Mouse (Mus musculus) kidney, embryonic 14.5 days (tissue): ENCODE measurements around the gene Parp12. TPM values are rescaled to one million over a fixed set of nuclear protein-coding genes. Genes with fewer than 3 reads are reported as not detected.

Experiments
- ATAC-seq: fragments of 200-750 bp; cut with Nextera tagmentation; 2 replicates; pipeline ENCODE4 v1.8.0; 2017; ENCODE audit warnings: moderate number of reproducible peaks, mild to moderate bottlenecking, moderate TSS enrichment, moderate library complexity; ENCODE audit not compliant: low FRiP score, low TSS enrichment
- H3K27ac ChIP-seq: fragments of 300-500 bp; sonication (generic); 2 replicates; pipeline ENCODE4 v1.5.1; 2014; ENCODE audit warnings: low read depth, mild to moderate bottlenecking, low read length, moderate library complexity, mixed read lengths
- H3K27me3 ChIP-seq: fragments of 300-500 bp; sonication (generic); 2 replicates; pipeline ENCODE4 v1.6.1; 2014; ENCODE audit warnings: mild to moderate bottlenecking, low read length; ENCODE audit not compliant: control insufficient read depth, insufficient read depth
- H3K36me3 ChIP-seq: fragments of 300-500 bp; sonication (generic); 2 replicates; pipeline ENCODE4 v1.6.1; 2014; ENCODE audit warnings: low read length, mixed read lengths; ENCODE audit not compliant: control insufficient read depth, insufficient read depth
- H3K4me1 ChIP-seq: fragments of 300-500 bp; sonication (generic); 2 replicates; pipeline ENCODE4 v1.6.1; 2014; ENCODE audit warnings: low read length, mixed read lengths; ENCODE audit not compliant: control insufficient read depth, insufficient read depth
- H3K4me2 ChIP-seq: fragments of 300-500 bp; sonication (generic); replicated peaks from 2 replicates; pipeline ENCODE4 v1.6.1; 2014; ENCODE audit warnings: low read depth, mild to moderate bottlenecking, low read length
- H3K4me3 ChIP-seq: fragments of 300-500 bp; sonication (generic); 2 replicates; pipeline ENCODE4 v1.5.1; 2014; ENCODE audit warnings: mild to moderate bottlenecking, low read length
- H3K9ac ChIP-seq: fragments of 300-500 bp; sonication (generic); 2 replicates; pipeline ENCODE4 v1.6.1; 2014; ENCODE audit warnings: low read depth, mild to moderate bottlenecking, low read length, moderate library complexity
- H3K9me3 ChIP-seq: fragments of 300-500 bp; sonication (generic); 2 replicates; pipeline ENCODE4 v1.6.1; 2016; ENCODE audit warnings: low read length; ENCODE audit not compliant: control insufficient read depth
- WGBS: fragments of 180-500 bp; shearing (Covaris S2); extraction: QIAGEN DNeasy Blood & Tissue Kit; methylation state at CpG from one replicate; pipeline ENCODE4 v1.1.7; 2014; 5-methylcytosine and 5-hydroxymethylcytosine counted together
- polyA plus RNA-seq: library from polyadenylated mRNA; unstranded; fragments of >200 nt; fragmentation: Nextera tagmentation; extraction: Ambion mirVana; gene quantifications from 2 replicates; pipeline ENCODE4 v1.2.1, GENCODE M21; 2014

Gene Parp12
- polyA plus RNA-seq, 1 experiment from 2014 or later = 7.4 TPM

DNA sequence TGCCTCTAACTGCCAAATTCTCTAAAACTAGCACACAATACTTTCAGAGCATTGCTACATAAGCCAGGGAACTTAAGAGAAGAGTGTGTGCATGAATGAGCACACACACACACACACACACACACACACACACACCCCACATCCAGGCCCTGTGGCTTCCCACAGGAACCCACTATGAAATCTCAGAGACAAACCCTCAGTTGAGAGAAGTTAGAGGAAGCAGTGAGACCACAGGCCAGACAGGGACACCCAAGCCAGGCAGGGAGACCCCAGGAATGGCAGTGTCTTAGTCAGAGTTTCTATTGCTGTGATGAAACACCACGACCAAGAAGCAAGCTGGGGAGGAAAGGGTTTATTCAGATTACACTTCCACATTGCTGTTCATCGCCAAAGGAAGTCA lies 54.6 kb downstream of the Parp12 start:
- ATAC-seq = no peak
- peaks cover 21% of the 10 kb centered on the region for H3K4me1 ChIP-seq
- no peak overlapping the region for H3K4me2 ChIP-seq
- 51% methylated on average over 2 of the region's 2 CpGs for WGBS
- no peaks in the 10 kb centered on the region for H3K27me3 ChIP-seq
- no peak overlapping the region for H3K27ac ChIP-seq
- H3K9ac ChIP-seq = no peak overlapping the region
- no peaks in the 10 kb centered on the region for H3K9me3 ChIP-seq
- no peak overlapping the region for H3K4me3 ChIP-seq
- no peaks in the 10 kb centered on the region for H3K36me3 ChIP-seq

DNA sequence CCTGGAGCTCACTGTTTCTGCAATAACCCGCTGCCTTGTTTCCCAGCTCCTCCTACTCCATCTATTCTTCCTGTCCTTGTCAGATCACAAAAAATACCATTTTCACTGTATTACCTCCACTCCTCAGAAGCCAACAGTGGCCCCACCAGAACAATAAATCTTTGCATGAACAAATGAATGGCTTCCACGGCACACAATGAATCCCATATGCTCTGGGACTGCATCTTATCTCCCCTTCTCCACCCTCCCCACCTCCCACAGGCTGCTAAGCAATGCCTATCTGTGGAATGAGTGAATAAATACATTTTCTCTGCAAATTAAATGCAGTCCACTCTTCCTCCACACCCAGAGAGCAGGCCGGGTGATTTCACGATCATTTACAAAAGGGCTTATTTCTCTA lies 57.0 kb downstream of the Parp12 start:
- Histone ChIP-seq H3K4me2 (no peak overlapping the region), H3K4me3 (no peak overlapping the region), H3K4me1 (peaks cover 21% of the 10 kb centered on the region), H3K27me3 (no peaks in the 10 kb centered on the region), H3K36me3 (no peaks in the 10 kb centered on the region), H3K27ac (no peak overlapping the region), H3K9me3 (no peaks in the 10 kb centered on the region), H3K9ac (no peak overlapping the region)
- no peak for ATAC-seq
- 59% methylated on average over 4 of the region's 4 CpGs for WGBS

GRCm38 (mm10) chr6:39059547-39060497 lies 58.3 kb downstream of the Parp12 start:
- 54% methylated on average over 12 of the region's 12 CpGs for WGBS
- ATAC-seq = peak; percentile 33; the same call in 1 of the 2 replicates
- Histone ChIP-seq H3K36me3 (no peaks in the 10 kb centered on the region), H3K4me1 (peaks cover 21% of the 10 kb centered on the region), H3K27me3 (no peaks in the 10 kb centered on the region), H3K4me2 (no peak overlapping the region), H3K9ac (no peak overlapping the region), H3K9me3 (no peaks in the 10 kb centered on the region), H3K27ac (no peak overlapping the region), H3K4me3 (no peak overlapping the region)

- Histone ChIP-seq H3K27ac (no peak overlapping the region), H3K27me3 (no peaks in the 10 kb centered on the region), H3K4me1 (peaks cover 21% of the 10 kb centered on the region), H3K4me2 (no peak overlapping the region), H3K9me3 (no peaks in the 10 kb centered on the region), H3K9ac (no peak overlapping the region), H3K4me3 (no peak overlapping the region), H3K36me3 (no peaks in the 10 kb centered on the region)
- no peak for ATAC-seq
- 30% methylated on average over 3 of the region's 3 CpGs for WGBS
These were observed 59.2 kb downstream of the Parp12 start for GRCm38 (mm10) chr6:39058936-39059335.

- Histone ChIP-seq H3K36me3 (no peaks in the 10 kb centered on the region), H3K4me2 (no peak overlapping the region), H3K4me3 (no peak overlapping the region), H3K9me3 (no peaks in the 10 kb centered on the region), H3K4me1 (peaks cover 21% of the 10 kb centered on the region), H3K27ac (no peak overlapping the region), H3K27me3 (no peaks in the 10 kb centered on the region), H3K9ac (no peak overlapping the region)
- WGBS = 57% methylated on average over 3 of the region's 3 CpGs
- ATAC-seq = no peak
These were observed 59.8 kb downstream of the Parp12 start for GRCm38 (mm10) chr6:39058389-39058788.

DNA sequence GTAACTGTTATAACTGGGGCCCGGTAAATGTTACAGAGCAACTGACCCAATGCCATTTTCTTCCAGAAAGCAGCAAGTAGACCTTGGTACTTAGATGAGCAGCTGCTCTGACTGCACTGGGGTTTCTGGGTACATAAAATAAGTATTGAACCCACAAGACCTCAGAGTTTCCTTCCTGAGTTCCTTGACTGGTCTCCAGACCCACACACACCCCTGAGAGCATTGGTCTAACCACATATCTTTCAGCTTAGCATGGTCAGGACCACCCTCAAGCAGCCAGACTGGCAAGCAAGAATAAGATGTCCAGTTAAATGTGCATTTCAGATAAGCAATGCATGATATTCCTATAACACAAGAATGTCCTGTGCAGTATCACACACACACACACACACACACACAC lies 61.0 kb downstream of the Parp12 start:
- no peak overlapping the region for H3K9ac ChIP-seq
- H3K4me3 ChIP-seq = no peak overlapping the region
- no peaks in the 10 kb centered on the region for H3K36me3 ChIP-seq
- no peak overlapping the region for H3K27ac ChIP-seq
- peaks cover 25% of the 10 kb centered on the region for H3K4me1 ChIP-seq
- H3K9me3 ChIP-seq = no peaks in the 10 kb centered on the region
- WGBS = 91% methylated on average over 1 of the region's 1 CpGs
- H3K4me2 ChIP-seq = no peak overlapping the region
- no peak for ATAC-seq
- no peaks in the 10 kb centered on the region for H3K27me3 ChIP-seq

DNA sequence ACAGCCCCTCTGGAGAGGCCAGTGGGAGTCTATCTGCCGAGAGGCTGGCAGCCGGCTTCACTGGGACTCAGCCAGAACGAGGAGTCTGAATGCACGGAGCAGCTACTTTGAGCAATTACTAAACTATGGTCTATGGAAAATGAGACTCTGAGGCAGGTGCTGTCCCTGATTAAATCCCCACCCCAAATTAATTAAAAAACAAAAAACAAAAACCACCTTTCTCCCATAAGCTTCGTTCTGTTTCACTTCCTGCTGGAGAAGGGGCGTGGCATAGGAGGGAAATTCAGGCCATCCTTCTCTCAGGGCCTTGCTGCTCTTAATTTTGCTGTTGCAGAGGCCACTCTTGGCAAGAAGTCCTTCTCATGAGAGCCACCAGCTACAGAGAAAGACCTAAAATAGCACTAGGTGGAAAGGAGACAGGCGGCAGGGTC lies 62.3 kb downstream of the Parp12 start:
- Histone ChIP-seq H3K27ac (no peak overlapping the region), H3K27me3 (no peaks in the 10 kb centered on the region), H3K9ac (0 out of 2 replicates have a peak overlapping the region, but pooled peaks have one; percentile 2), H3K4me3 (no peak overlapping the region), H3K4me1 (peaks cover 24% of the 10 kb centered on the region), H3K36me3 (no peaks in the 10 kb centered on the region), H3K4me2 (no peak overlapping the region), H3K9me3 (no peaks in the 10 kb centered on the region)
- 56% methylated on average over 7 of the region's 7 CpGs for WGBS
- ATAC-seq = no peak

DNA sequence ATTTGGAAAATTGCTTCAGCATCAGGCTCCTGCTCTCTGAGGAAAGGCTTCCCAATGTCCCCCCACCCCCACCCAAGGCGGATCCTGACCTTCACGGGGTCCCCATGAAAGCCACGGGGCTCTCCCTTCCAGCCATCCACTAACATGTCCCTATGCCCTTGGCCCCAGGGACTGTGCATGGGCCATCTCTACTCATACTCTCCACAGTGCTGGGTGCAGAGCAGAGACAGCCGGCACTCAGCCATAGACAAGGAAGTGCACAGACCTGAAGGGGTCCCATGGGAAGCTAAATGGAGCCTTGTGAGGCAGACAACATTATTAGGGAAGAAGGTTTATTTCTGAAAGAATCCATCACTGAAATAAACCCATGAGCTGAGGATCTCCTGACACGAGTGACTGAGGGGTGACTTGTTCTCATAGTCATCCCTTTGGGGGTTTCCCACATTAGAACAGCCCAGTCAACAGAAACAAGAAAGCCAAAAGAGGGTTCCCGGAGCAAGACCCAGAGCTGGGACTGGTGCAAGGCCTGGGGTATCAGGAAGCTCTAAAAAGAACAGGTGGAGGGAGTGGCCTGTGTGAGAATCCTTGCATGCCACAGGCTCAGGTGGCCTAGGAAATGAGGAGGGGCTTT lies 63.2 kb downstream of the Parp12 start:
- Histone ChIP-seq H3K27ac (no peak overlapping the region), H3K4me2 (no peak overlapping the region), H3K4me3 (no peak overlapping the region), H3K36me3 (no peaks in the 10 kb centered on the region), H3K9ac (no peak overlapping the region), H3K27me3 (no peaks in the 10 kb centered on the region; the same call in 1 of the 2 replicates), H3K9me3 (no peaks in the 10 kb centered on the region), H3K4me1 (peaks cover 15% of the 10 kb centered on the region)
- no peak for ATAC-seq
- WGBS = 69% methylated on average over 6 of the region's 6 CpGs
